Mouse (Mus musculus) heart, adult 2 months (tissue): Measurements from ENCODE around the gene Rnf126. TPM values are rescaled to one million over a fixed set of nuclear protein-coding genes. Genes with fewer than 3 reads are reported as not detected.

Experiments
- DNase-seq, 2 experiments: peaks; one replicate each; pipeline ENCODE4 v3.0.0; 2021
- H3K27ac ChIP-seq: fragments of 200-600 bp; 2 replicates; pipeline ENCODE4 v1.8.1; 2022
- H3K27me3 ChIP-seq: fragments of 200-500 bp; 2 replicates; pipeline ENCODE4 v1.6.1; 2012; ENCODE audit warnings: mild to moderate bottlenecking, low read length, inconsistent platforms, mixed read lengths; ENCODE audit not compliant: control insufficient read depth, insufficient read depth
- H3K36me3 ChIP-seq: fragments of 200-500 bp; 2 replicates; pipeline ENCODE4 v1.6.1; 2012; ENCODE audit warnings: low read length, inconsistent platforms; ENCODE audit not compliant: control insufficient read depth, insufficient read depth
- H3K4me1 ChIP-seq: fragments of 200-500 bp; 2 replicates; pipeline ENCODE4 v1.6.1; 2011; ENCODE audit warnings: low read length; ENCODE audit not compliant: control insufficient read depth, insufficient read depth
- H3K4me3 ChIP-seq: fragments of 200-600 bp; 2 replicates; pipeline ENCODE4 v1.8.1; 2022
- H3K79me2 ChIP-seq: fragments of 200-500 bp; replicated peaks from 2 replicates; pipeline ENCODE4 v1.6.1; 2012; ENCODE audit warnings: mild to moderate bottlenecking, inconsistent platforms, low read length, moderate library complexity, mixed read lengths; ENCODE audit not compliant: control insufficient read depth, insufficient read depth
- H3K9ac ChIP-seq: fragments of 200-500 bp; 2 replicates; pipeline ENCODE4 v1.6.1; 2012; ENCODE audit warnings: low read depth, mild to moderate bottlenecking, control low read depth, inconsistent platforms, low read length, mixed read lengths
- CTCF ChIP-seq: fragments of 200-600 bp; IDR thresholded peaks from 2 replicates; pipeline ENCODE4 v1.8.1; 2022; ENCODE audit warnings: antibody characterized with exemption, mild to moderate bottlenecking, moderate library complexity
- EP300 ChIP-seq: fragments of 200-500 bp; IDR thresholded peaks from 2 replicates; pipeline ENCODE4 v1.6.1; 2011; ENCODE audit warnings: low read depth, low read length, control low read depth; ENCODE audit not compliant: insufficient read depth
- POLR2A ChIP-seq: fragments of 200-500 bp; IDR thresholded peaks from 2 replicates; pipeline ENCODE4 v1.6.1; 2011; ENCODE audit warnings: mild to moderate bottlenecking, low read depth, low read length, control low read depth; ENCODE audit not compliant: insufficient read depth
- WGBS: fragments of 180-500 bp; shearing (Covaris S2); methylation state at CpG from one replicate; pipeline ENCODE4 v1.1.7; 2018; 5-methylcytosine and 5-hydroxymethylcytosine counted together
- intact Hi-C: fragments of 180-260 bp; cut with DNase I; formaldehyde crosslinking; loops from one replicate; pipeline ENCODE4 v1.15.1; 2025
- polyA plus RNA-seq: library from polyadenylated mRNA; depleted of rRNA; stranded (reverse); fragments of >200 nt; gene quantifications from 2 replicates; pipeline ENCODE4 v1.2.3, GENCODE M21; 2012
- total RNA-seq, 2 experiments: library from RNA; stranded (reverse); gene quantifications; 2 replicates each; pipeline ENCODE4 v1.2.3; 2021

The Rnf126 gene
- total and polyA plus RNA-seq, 3 experiments = 22.9 to 48.0 (median 23.6) TPM

GRCm38 (mm10) chr10:79723692-79724091, 43.1 kb downstream of the Rnf126 start:
- H3K79me2 ChIP-seq = no peaks in the 10 kb centered on the region
- no peak overlapping the region for H3K4me3 ChIP-seq
- H3K36me3 ChIP-seq = no peaks in the 10 kb centered on the region
- H3K4me1 ChIP-seq = peaks cover 4% of the 10 kb centered on the region; the same call in 1 of the 2 replicates
- 57% methylated on average over 7 of the region's 7 CpGs for WGBS
- H3K9ac ChIP-seq = no peak overlapping the region
- H3K27ac ChIP-seq = peak overlapping the region; percentile 7
- intact Hi-C loops = no loop called here
- TF ChIP-seq POLR2A = no peak
- TF ChIP-seq EP300 = 0 out of 2 replicates have a peak, but pooled peaks have one; percentile 27
- H3K27me3 ChIP-seq = no peaks in the 10 kb centered on the region
- no peak for DNase-seq

GRCm38 (mm10) chr10:79723047-79723446, 43.7 kb downstream of the Rnf126 start:
- Histone ChIP-seq H3K27me3 (no peaks in the 10 kb centered on the region), H3K4me3 (no peak overlapping the region), H3K4me1 (peaks cover 2% of the 10 kb centered on the region; the same call in 1 of the 2 replicates), H3K9ac (no peak overlapping the region), H3K79me2 (no peaks in the 10 kb centered on the region), H3K36me3 (no peaks in the 10 kb centered on the region), H3K27ac (peak overlapping the region; percentile 56)
- intact Hi-C loops = no loop called here
- WGBS = 40% methylated on average over 6 of the region's 6 CpGs
- TF ChIP-seq CTCF (no peak), EP300 (no peak), POLR2A (no peak)
- no peak for DNase-seq

- no peak for TF ChIP-seq CTCF
- no peak for TF ChIP-seq POLR2A
- TF ChIP-seq EP300 = no peak
- intact Hi-C loops = no loop called here
- Histone ChIP-seq H3K36me3 (no peaks in the 10 kb centered on the region), H3K27ac (no peak overlapping the region), H3K4me1 (peaks cover 2% of the 10 kb centered on the region; the same call in 1 of the 2 replicates), H3K27me3 (peaks cover 4% of the 10 kb centered on the region; the same call in 1 of the 2 replicates), H3K4me3 (no peak overlapping the region), H3K79me2 (no peaks in the 10 kb centered on the region), H3K9ac (no peak overlapping the region)
- 41% methylated on average over 5 of the region's 5 CpGs for WGBS
- DNase-seq = no peak
These were observed 45.7 kb downstream of the Rnf126 start for GRCm38 (mm10) chr10:79721089-79721488.

GRCm38 (mm10) chr10:79717640-79718357, 49.0 kb downstream of the Rnf126 start:
- Histone ChIP-seq H3K79me2 (no peaks in the 10 kb centered on the region), H3K4me3 (peak overlapping the region; percentile 44; the same call in 1 of the 2 replicates), H3K4me1 (no peaks in the 10 kb centered on the region), H3K9ac (no peak overlapping the region), H3K36me3 (no peaks in the 10 kb centered on the region), H3K27ac (no peak overlapping the region), H3K27me3 (peaks cover 4% of the 10 kb centered on the region; the same call in 1 of the 2 replicates)
- peak in 1 of 2 experiments; percentile 74 for DNase-seq
- TF ChIP-seq CTCF = no peak
- TF ChIP-seq POLR2A = no peak
- no peak for TF ChIP-seq EP300
- WGBS = 3% methylated on average over 43 of the region's 43 CpGs
- intact Hi-C loops = no loop called here

- Histone ChIP-seq H3K4me3 (peak overlapping the region; percentile 44), H3K36me3 (no peaks in the 10 kb centered on the region), H3K79me2 (no peaks in the 10 kb centered on the region), H3K4me1 (peaks cover 3% of the 10 kb centered on the region; the same call in 1 of the 2 replicates), H3K27ac (no peak overlapping the region), H3K27me3 (peaks cover 4% of the 10 kb centered on the region; the same call in 1 of the 2 replicates), H3K9ac (peak overlapping the region; percentile 28)
- WGBS = under 1% methylated on average over 43 of the region's 44 CpGs
- intact Hi-C loops = no loop called here
- DNase-seq = no peak
- TF ChIP-seq POLR2A (no peak), CTCF (no peak), EP300 (no peak)
These were observed 49.8 kb downstream of the Rnf126 start for GRCm38 (mm10) chr10:79716988-79717355.

- Histone ChIP-seq H3K27me3 (peaks cover 4% of the 10 kb centered on the region; the same call in 1 of the 2 replicates), H3K79me2 (no peaks in the 10 kb centered on the region), H3K4me1 (peaks cover 3% of the 10 kb centered on the region; the same call in 1 of the 2 replicates), H3K36me3 (no peaks in the 10 kb centered on the region), H3K9ac (peak within 1 kb of the TSS; percentile 28), H3K27ac (no peak within 1 kb of the TSS), H3K4me3 (peak within 1 kb of the TSS; percentile 44)
- TF ChIP-seq EP300 = no peak
- no peak for TF ChIP-seq POLR2A
- no peak for DNase-seq
- intact Hi-C loops = no loop called here
- 2% methylated on average over 51 of the region's 91 CpGs for WGBS
These were observed 50.3 kb downstream of the Rnf126 start, which contains the start of gene Hcn2 for GRCm38 (mm10) chr10:79716254-79716987. TSS of gene Hcn2 (plus strand) at chr10:79716634.
